Mouse (Mus musculus): ENCODE measurements around the gene Hoxc4.

The Hoxc4 gene

DNA sequence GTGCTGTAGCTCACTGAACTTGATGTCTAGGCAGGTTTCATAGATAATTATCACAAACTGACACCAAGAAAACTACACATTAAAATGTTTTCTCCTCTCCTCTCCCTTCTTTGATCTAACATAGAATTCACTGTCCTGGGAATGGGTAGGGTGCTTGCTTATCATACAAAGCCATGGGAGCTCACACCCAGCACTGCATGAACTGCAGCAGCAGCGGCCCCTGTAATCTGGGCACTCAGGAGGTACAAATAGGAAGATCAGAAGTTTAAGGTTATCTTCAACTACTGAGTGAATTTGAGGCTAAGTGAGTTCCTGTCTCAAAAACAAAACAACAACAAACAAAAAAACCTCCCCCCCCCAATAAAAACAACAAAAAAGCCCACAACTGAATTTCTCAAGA, 66.2 kb downstream of the Hoxc4 start:
- no peak for DNase-seq (ENCODE audit: low read depth)

DNA sequence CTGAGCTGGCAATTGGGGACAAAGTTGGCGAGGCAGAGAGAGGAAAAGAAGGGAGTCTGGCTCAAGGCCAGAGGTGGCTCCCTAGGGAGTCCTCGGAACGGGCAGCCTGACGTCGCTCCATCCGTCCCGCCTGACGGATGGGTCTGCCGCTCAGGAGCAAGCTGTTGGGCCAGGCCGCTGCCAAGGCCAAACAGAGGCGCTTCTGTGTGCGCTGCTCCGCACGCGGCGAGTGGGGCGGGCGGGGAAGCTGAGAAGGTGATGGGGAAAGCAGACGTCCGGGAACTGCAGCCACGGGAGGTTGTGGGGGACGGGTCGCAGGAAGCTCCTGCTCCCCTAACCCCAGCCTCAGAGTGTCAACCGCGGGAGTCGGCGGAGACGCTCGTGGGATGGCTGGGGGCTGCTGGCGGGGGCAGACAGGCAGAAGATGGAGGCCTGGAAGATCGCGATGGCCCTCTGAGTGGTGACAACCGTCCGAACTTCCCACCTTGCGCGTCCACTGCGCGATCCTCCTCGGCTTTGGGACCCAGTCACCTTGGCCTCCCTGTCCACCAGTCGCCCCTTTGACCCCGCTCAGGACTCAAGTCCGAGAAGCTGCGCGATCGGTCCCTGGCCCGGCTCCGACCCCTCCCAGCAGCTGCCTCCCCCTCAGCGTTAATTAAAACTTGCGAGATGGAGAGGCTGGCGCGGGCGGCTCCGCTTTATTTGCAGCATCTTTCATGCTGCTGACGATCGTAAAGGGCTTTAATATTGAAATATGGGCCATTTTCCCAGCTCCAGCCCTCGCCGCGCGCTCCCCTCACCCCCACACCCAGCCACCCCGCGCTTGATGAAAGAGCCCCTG, 67.3 kb downstream of the Hoxc4 start:
- no peak for DNase-seq (ENCODE audit: low read depth)

All from c-Kit-positive CD71-positive TER-119-negative erythroid progenitor cells, embryonic 14.5 days (primary cell).